Mouse (Mus musculus): ENCODE data around the gene Fut4.

The Fut4 gene

DNA sequence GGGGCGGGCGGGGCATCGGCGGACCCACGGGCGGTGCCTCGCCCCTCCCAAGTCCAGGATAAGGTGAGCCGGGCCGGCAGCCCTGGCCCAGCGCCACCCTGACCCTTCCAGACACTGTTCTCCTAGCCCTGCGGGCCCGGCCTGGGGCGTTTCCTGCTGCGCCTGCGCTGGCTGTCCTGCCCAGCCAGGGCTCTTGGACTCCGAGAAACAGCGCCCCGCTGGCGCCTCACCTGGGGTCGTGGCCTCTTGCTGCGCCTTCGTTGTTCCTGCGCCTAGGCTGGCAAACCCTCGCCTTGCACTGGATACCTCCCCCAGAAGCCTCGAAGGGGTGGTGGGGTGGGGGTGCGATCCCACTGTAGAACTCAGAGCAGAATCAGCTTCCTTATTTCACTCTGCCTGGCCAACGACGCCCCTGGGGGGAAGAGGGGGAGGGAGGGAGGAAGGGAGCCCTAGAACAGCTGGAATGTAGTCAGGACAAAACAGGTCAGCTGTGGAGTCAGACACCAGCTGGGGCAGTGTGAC is at the start of gene Fut4:
TSS of gene Fut4 (minus strand) at position 393 of the 522 bp plus-strand sequence.
- DNase-seq (ENCODE audit: low read depth, low spot score): peak; percentile 19

- DNase-seq (ENCODE audit: low read depth, low spot score): no peak
Observed at GRCm38 (mm10) chr9:14787356-14787755, 35.2 kb upstream of the Fut4 start.

- DNase-seq (ENCODE audit: low read depth, low spot score): peak; percentile 99
Observed at GRCm38 (mm10) chr9:14784039-14785002, 32.1 kb upstream of the Fut4 start, which contains the start of the genes Mre11a and Ankrd49. Mre11a (plus strand) TSS chr9:14784654. Ankrd49 (minus strand) TSS chr9:14784856.

- DNase-seq (ENCODE audit: low read depth, low spot score): peak; percentile 52
Observed at GRCm38 (mm10) chr9:14778341-14778740, 26.1 kb upstream of the Fut4 start.

GRCm38 (mm10) chr9:14773813-14774212 is 21.6 kb upstream of the Fut4 start:
- peak; percentile 10 for DNase-seq (ENCODE audit: low read depth, low spot score)

DNA sequence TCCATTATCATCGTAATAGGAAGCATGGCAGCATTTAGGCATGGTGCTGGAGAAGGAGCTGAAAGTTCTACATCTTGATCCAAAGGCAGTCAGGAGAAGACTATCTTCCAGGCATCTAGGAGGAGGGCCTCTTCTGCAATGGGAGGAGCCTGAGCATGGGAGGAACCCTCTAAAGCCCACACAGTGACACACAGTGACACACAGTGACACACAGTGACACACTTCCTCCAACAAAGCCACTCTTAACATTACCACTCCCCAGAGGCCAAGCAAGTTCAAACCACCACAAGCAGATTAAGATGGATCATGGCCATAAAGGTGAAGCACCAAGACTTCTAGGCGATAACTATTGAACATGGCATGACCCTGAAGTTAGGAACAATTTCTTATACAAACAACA is 19.9 kb upstream of the Fut4 start:
- DNase-seq (ENCODE audit: low read depth, low spot score): no peak

DNA sequence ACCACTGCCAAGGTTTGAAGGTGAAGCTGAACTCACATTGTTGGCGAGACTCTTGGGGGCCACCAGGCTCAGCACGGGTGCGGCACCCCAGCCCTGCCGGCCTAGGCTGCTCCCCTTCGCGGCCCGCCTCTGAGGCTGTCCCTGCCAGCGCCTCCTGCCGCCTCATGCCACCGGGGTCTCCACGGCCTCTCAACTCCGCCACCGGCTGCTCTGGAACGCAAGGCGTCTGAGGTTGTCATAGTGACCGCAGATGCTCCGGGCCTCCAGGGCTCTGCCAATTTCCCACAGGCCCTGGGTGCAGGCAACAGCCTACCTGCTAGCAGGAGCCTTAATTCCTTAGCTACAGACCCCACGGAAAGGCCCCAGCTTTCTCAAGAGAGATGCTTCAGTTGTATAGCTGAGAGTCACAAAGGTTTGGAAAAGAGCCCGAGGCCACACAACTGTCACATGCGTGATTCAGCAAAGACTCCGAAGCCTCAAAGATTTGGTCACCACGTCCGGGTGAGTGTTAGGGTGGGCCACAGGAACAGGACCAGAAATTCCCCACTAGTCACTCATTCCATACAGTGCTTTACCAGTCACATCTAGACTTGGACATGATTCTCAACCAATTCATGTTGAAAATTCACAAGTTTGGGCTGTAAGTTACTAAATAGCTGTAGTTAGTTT is 18.7 kb upstream of the Fut4 start, which contains the start of gene 1700012B09Rik:
TSS of gene 1700012B09Rik (minus strand) at position 228 of the 669 bp plus-strand sequence.
- DNase-seq (ENCODE audit: low read depth, low spot score): peak; percentile 44

- no peak for DNase-seq (ENCODE audit: low read depth, low spot score)
Observed at GRCm38 (mm10) chr9:14769811-14770210, 17.6 kb upstream of the Fut4 start.

GRCm38 (mm10) chr9:14764765-14765164 is 12.6 kb upstream of the Fut4 start:
- peak; percentile 53 for DNase-seq (ENCODE audit: low read depth, low spot score)

- no peak for DNase-seq (ENCODE audit: low read depth, low spot score)
Observed at GRCm38 (mm10) chr9:14759261-14759660, 7.1 kb upstream of the Fut4 start.

DNA sequence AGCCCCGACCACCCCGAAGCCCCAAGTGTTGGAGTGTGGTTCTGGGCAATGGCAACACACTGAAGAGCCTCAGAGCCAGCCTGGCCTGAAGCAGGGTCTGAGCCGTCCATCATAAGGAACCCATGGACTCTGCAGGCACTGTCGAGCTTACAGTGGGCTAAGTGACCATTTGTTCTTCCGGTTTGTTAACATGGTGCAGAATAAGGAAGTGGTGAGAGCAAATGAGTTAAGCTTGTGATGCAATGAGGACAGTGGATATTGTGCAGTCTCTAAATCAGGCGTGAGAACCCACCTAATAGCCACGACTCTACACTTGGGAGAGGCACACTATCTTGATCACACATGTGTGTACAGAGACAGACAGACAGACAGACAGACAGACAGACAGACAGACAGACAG is 6.4 kb upstream of the Fut4 start:
- no peak for DNase-seq (ENCODE audit: low read depth, low spot score)

- no peak for DNase-seq (ENCODE audit: low read depth, low spot score)
Observed at GRCm38 (mm10) chr9:14754469-14754868, 2.3 kb upstream of the Fut4 start.

- DNase-seq (ENCODE audit: low read depth, low spot score): no peak
Observed at GRCm38 (mm10) chr9:14753947-14754346, 1.8 kb upstream of the Fut4 start.

DNA sequence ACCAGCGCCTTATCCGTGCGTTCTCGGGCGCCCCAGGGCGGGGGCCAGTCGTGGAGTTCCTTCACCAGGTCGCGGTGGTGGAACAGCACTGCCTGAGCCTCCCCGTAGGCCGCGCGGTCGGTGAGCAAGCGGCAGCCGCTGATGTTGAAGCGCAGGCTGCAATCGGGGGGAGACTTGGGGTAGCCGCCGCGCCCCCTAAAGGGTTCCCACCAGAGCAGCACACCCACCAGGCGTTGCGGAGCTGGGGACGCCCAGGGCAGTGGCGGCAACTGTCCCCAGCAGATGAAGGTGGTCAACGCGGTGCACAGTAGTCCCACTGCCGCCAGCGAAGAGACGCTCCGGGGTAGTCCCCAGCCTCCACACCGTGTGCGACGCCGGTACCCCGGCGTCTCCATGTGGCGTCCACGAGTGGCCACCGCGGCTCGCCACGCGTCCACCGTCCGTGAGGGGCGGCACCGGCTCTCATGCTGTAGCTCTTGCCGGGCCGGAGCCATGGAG is 641 bp downstream of the Fut4 start:
- peak; percentile 20 for DNase-seq (ENCODE audit: low read depth, low spot score)

GRCm38 (mm10) chr9:14750901-14751502 is 1.2 kb downstream of the Fut4 start:
- DNase-seq (ENCODE audit: low read depth, low spot score): peak; percentile 18

- DNase-seq (ENCODE audit: low read depth, low spot score): no peak
Observed at GRCm38 (mm10) chr9:14740151-14740924, 11.9 kb downstream of the Fut4 start, which contains the start of gene Piwil4. Piwil4 (minus strand) TSS chr9:14740733.

- no peak for DNase-seq (ENCODE audit: low read depth, low spot score)
Observed at GRCm38 (mm10) chr9:14739498-14740150, 12.6 kb downstream of the Fut4 start.

GRCm38 (mm10) chr9:14730941-14731541 is 21.2 kb downstream of the Fut4 start:
- peak; percentile 47 for DNase-seq (ENCODE audit: low read depth, low spot score)

DNA sequence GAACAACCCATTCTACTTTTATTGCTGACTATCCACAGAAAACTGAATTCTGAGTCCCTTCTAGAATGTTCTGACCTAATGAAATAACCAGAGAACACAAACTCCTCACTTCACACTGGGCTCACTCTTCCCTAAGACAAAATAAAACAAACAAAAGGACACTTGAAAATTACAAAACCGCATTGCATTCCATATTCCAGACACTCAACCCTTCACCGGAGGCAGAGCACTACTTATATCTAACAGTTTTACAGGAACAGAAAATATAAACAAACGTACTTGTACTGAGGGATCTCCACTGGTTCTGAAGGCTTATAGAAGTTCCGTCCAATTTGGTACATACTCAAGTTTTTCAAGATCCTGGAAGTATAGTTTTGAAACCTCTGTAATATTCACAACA is 23.8 kb downstream of the Fut4 start:
- no peak for DNase-seq (ENCODE audit: low read depth, low spot score)

DNA sequence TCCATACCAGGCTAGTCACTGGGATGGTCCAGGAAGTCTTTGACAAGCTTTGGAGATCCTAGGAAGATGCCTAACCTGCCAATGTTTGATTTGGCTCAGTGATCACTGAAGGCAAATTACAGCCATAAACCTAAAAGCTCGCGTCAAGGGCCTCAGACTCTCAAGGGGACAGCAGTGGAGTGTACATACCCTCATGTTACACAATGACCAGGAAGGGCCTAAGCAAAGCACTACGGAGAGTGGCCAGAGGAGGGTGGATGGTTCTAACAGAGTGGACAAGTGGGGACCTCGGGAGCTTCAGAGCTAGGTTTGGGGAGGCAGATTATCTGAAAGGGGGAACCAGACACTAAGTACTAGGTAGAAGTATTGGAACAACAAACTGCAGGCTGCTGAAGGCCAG is 25.6 kb downstream of the Fut4 start:
- no peak for DNase-seq (ENCODE audit: low read depth, low spot score)
